Mouse (Mus musculus) 3T3-L1 (cell line): ENCODE results near the gene Cyp2s1.

Experiments used
- DNase-seq: peaks from one replicate; pipeline ENCODE4 v3.0.0-alpha.2; 2015; ENCODE audit warnings: low read depth, low spot score

The Cyp2s1 gene

DNA sequence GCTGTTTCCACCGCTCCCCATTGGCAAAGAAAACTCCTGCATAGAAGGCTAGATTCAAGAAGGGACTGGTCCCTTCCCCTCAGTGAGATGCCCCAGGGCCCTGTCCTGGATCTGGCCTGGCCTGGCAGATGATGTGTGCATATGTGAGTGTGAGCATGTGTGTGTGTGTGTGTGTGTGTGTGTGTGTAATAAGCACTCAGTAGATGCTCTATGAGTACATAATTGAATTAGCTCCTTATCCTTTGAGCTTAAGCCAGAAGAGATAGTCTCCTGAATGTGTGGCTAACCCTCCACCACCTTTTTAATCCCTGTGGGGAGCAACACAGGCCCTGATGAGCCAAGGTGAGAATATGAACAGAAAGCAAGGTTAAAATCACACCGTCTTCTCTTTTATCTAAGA is 5.0 kb downstream of the Cyp2s1 start:
- no peak for DNase-seq

DNA sequence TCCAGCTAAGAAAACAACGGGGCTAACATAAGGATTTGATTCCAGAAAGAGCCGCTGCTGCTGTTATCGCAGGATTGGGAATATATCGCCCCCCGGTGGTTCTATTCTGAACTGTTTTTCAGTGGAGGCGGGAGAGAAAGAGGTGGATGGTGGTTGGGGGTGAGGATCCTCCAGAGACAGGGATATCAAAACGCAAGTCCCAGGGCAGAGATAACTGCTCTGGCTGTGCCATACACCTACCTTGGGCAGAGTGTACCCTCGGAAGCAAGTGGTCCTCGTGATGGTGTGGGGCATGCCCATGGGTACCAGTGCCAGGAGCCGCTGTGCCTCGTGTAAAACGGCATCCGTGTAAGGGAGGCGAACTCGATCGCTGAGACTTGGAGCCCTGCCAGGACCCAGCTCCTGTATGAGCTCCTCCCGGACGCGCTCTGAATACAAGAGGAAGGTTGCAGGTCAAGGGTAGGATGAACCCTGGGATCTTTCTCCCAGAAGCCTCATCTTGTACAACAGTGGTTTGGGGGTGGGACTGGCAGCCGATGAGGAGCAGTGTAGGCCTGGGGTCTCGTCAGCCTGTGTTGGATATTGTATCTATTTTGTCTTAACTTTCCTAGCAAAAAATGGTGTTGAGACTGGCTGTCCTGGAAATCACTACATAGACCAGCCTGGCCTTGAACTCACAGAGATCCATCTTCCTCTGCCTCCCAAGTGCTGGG is 10.9 kb downstream of the Cyp2s1 start:
- peak; percentile 89 for DNase-seq

DNA sequence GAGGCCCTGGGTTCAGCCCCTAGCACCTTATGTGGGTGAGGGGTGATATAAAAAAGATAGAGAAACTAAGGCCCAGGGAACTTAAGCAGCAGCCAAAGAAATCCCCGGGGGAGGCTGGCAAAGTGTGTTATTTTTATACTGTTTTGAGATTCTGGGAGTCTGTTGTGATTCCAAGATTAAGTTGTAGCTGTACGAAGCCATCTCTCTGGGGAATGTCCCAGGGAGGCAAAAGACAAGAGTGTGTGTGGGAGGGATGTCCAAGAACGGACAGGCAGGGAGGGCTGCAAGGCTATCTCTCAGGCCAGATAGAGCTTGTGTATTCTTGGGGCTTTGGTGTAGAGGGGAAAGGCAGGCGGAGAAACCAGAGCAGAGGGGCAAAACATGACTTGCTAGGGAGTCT is 11.9 kb downstream of the Cyp2s1 start:
- peak; percentile 24 for DNase-seq

DNA sequence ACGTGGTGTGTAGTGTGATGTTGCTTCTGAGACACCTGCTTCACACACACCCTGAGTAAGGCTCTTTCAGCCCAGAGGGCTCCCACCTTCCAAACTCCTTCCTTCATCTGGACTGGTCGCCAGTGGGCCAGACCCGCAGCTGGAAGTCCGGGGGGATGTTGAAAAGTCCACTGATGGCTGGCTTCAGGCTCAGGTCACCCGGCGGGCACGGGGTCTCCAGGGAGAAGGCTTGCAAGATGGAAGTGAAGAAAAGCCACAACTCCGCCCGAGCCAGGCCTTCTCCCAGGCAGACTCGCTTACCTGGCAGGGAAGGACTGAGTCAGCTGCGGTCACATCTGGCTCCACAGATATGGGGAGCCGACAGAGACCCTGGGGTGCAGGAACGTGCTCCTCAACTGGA is 13.3 kb downstream of the Cyp2s1 start:
- no peak for DNase-seq

DNA sequence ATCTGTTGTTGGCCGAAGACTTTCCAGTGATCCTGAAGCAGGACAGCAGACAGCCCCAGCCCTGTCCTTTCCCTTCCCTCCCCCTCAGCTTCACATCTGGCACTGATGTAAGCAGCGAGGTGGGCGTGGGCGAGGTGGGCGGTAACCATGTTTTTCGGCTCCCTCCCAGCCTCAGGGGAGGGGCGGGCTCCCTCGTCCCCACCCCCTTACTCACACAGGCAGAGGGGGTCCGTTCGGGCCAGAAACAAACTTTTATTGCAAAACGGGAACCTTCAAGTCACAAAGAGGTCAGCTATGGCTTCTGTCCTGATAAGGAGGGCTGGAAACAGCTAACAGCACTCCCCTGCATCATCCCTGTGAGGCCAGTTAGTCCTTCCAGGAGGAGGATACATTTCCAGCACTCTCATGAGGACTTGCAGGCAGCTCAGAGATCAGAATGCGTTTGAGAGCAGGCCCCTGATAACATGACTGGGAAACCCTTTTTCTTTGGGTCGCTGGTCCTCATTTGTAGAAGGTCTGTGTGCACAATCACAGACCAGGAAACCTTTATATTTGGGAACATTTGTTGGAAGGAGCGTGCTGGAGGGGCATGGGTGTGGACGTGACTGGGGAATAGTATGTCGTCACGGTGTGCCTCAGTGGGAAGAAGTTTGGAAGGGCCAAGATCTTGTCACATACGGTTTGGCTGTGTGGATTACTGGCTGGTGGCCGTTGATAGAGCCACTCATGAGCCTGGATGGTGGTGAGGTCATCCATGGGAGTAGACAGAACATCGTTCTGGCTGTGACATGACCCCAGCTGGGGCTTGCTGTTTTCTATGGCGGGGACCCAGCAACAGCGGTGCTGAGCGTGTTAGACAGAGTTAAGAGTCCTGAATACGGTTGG is 14.2 kb downstream of the Cyp2s1 start:
- peak; percentile 83 for DNase-seq

DNA sequence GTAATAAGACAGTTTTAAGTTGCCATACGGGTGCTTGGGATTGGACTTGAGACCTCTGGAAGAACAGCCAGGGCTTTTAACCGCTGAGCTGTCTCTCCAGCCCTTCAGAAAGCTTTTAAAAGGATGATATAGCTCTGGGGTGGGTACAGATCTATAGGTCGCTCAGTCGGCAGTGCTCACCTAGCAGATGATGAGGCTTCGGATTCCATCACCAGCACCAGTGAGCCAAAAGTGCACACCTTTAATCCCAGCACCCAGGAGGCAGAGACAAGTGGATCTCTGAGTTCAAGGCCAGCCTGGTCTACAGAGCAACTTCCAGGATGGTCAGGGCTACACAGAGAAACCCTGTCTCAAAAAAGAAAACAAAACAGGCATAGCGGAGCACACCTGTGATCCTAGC is 15.7 kb downstream of the Cyp2s1 start:
- no peak for DNase-seq

DNA sequence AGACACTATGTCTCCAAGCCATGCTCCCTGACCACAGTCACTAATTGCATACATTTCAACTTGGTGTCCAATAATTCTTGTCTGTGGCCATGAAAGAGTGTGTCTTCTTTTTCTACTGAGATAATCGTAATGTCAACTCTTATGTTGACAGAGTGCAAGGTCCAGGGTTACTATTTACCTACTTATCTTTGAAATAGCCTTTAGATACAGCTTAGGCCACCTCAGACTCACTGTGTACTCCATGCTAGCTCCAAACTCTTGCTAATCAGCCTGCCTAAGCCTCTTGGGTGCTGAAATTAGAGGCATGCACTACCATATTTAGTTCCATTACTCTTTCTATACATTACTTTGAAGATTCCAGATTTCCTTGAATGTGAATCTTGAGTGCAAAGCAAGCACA is 17.3 kb downstream of the Cyp2s1 start:
- no peak for DNase-seq

DNA sequence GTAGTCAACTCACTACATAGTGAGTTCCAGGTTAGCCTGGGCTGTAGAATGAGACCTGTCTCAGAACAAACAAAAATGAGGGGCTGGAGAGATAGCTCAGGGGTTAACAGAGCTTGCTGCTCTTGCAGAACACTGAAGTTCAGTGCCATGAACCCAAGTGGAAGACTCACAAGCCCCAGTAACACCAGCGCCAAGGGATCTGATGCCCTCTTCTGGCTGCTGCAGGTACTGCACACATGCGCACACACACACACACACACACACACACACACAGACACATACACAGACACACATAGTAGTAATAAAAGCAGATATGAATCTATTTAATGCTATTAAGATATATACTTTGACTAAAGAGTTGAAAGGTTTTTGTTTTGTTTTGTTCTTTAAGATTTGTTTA is 18.2 kb downstream of the Cyp2s1 start:
- DNase-seq: no peak

DNA sequence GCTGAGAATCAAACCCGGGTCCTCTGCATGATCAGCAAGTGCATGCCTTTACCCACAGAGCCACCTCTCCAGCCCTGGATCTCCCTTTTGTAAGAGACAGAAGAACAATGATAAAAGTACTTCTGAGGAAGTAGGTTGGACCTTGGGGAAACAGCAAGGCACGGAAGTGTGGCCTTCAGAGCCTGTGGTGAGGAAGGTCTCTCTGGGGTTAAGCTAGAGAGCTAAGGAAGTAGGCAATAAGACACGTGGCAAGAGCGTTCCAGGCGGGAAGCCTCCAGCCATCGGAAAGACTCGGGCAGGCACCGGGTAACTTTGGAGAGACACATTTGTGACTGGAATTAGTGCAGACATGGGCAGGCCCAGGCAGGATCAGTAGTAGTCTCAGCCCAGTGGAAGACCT is 21.9 kb downstream of the Cyp2s1 start:
- DNase-seq: no peak

DNA sequence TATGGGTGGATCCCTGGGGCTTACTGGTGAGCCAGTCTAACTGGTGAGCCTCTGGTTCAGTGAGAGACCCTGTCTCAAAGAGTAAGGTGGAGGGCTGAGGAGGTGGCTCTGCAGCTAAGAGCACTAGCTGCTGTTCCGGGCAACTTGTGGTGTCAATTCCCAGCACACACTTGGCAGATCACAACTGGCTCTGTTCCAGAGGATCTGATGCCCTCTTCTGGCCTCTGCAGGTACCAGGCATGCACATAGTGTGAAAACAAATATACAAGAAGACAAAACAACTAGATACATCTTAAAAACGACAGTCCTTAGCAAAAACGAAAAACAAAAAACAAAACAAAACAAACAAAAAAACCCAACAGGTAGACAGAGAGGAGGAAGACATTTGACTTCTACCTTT is 23.0 kb downstream of the Cyp2s1 start:
- no peak for DNase-seq

DNA sequence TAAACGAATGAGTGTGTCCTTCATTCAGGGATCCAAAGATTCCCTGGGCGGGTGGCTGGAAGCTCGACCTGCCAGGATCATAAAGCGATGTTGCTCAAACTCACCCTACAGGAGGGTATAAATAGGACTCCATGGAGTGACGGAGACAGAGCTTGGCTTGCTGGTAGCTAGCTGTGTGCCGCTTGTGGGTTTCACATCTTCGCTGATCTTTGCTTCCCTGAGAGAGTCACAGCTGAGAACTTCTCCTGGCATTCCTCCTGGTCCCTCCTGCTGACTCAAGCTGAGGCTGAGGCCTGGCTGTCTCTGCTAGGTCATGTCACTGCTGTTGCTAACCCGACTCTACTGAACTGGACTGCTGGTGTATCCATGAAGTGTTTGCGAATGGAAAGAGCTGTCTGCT is 23.7 kb downstream of the Cyp2s1 start:
- DNase-seq: peak; percentile 28

DNA sequence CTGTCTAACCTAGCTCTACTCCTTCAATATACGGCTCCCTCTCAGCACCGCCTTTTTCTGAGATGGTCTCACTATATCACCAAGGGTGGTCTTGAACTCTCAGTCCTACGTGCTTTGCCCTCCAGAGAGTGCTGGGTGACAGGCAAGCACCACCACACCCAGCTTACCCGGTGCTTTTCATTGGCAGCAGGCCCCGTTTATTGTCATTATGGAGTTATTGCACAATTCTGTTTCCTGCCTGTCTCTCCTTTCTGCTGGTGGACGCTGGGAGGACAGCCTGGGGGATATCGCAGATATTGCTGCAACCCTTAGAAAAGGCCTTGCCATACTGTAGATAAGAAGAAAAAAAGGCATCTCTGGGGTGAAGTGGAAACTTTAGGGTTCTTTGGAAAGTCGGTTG is 26.1 kb downstream of the Cyp2s1 start:
- DNase-seq: peak; percentile 60

DNA sequence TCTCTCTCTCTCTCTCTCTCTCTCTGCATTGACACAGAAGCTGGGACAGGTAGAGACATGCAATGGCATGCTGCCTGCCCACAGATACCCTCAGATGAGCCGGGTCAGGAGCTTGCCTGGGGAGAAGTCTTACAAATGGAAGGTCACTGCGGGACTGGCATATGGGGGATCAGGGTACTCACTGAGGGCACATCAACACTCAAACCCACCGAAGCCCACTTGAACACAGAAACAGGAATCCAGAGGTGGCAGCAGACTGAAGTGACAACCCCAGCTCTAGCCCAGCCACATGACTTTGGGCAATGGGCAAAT is 27.6 kb downstream of the Cyp2s1 start:
- DNase-seq: no peak

DNA sequence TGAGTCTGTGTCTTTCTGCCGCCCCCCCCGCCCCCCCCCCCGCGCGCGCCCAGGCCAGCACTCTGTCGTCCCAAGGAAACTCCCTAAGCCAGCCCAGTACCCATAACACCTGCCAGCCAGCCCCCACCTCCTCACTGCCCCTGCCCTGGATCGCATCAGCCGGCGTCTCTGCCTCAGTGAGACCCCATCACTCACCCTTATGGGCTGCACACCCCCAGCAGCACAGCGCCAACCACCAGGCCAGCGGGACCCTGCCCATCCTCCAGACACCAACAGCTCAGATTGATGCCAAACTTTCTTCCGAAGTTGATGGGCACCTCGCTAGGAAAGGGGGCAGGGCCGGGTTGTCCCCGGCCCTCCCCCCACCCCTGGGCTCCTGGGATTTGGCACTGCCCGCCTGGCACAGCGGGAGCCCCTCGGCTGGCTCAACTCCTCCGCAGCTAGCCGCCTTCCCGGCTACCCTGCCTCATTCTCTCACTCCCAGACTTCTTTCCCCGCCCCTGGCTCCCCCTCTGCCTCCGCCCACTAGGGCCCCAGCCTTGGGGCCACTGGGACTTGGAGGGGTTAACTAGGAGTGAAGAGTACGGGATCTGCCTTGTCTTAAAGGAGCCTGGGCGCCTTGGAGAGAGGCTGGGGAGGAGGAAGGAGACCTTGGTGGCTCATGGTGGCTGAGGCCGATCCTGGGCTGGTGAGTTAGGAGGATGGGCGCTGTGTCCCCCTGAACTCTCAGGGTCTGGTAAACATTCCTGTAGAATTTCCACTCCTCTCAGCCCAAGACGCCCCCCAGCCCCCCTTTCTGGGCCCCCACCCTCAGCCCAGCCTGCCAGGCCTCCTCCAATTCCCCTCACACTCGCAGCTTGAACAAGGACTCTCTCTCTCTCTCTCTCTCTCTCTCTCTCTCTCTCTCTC is 28.2 kb downstream of the Cyp2s1 start, which contains the start of gene Axl:
Gene Axl (minus strand): TSS at position 486 of the 909 bp plus-strand sequence.
- peak; percentile 77 for DNase-seq

DNA sequence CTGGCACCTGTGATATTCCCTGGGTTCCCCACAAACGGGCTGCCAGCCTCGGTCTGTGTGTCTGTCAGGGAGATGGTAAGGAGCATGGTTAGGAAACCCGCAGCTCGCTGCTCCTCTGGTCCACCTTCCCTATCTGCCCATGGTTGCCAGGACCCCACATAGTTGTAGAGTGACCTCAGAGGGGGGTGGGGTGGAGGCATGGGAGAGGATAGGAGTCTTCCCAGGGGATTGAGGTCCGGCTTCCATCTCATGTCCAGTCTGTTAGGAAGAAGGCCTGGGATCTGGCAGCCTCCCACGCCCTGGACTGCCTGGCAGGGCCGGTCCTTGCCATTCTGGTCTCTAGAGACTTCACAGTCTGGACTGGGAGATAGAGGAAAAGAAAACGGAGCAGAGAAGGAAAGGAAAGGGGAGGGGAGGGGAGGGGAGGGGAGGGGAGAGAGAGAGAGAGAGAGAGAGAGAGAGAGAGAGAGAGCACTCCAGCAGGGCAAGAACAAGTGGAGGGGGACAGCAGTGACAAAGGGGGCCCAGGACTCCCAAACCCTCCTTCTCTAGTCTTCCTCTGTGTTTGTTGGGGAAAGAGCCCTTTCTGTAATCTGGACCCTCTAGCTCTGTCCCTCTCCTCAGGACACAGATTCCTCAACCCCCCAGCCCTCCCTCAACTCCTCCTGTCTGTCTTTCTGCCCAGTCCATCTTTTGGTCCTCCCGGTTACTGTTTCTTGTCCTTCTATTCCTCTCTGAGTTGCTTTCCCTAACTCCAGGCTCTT is 29.1 kb downstream of the Cyp2s1 start:
- peak; percentile 51 for DNase-seq

DNA sequence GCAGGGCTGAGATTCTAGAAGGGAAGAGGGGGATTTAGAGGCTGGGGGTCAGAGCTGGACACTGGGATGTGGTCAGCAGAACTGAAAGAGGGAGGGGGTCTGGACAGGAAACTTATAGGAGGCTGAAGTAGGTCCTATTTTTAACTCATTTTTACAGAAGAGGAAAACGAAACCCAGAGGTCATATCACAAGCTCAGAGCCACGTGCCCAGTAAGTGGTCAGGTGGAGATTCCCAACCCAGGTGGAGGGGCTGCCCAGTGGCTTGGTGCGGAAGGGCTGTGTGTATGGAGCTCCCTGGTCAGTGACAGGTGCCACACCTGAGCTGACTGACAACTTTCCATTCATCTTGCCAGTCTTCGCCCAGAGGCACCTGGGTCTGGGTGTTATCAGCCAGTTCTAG is 29.7 kb downstream of the Cyp2s1 start:
- DNase-seq: no peak

DNA sequence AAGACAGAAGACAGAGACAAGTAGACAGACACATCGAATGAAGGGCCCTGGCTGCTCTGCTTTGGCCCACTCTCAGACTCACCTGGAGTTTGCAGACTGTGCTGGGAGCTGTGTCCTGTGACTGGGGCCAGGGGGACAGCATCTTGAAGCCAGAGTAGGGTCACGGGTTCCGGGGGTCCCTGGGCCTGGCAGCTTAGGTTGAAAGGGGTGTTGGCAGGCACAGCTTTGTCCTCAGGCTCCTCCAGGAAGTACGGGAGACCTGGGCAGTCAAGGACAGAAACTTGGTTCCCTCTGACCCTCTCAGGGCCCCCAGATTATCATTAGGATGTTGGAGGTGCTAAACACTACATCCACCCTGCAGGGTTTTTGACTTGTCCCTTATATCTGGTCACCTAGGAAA is 31.0 kb downstream of the Cyp2s1 start:
- no peak for DNase-seq

DNA sequence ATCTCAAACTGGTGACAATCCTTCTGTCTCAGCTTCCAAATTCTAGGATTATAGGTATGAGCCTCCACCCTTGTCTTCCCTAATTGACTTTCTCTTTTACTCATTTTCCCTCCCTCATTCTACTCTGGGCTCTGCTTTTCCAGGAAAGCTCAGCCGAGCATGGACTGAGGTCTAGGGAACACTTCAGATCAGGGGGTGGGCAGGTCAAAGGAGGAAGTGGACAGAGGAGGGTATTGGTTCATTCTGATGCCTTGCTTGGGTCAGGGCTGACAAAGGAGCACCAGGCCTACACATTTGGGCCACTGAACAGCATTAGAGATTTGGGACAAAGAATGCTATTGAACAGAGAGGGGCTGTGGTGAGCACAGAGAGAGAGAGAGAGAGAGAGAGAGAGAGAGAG is 31.9 kb downstream of the Cyp2s1 start:
- DNase-seq: no peak

DNA sequence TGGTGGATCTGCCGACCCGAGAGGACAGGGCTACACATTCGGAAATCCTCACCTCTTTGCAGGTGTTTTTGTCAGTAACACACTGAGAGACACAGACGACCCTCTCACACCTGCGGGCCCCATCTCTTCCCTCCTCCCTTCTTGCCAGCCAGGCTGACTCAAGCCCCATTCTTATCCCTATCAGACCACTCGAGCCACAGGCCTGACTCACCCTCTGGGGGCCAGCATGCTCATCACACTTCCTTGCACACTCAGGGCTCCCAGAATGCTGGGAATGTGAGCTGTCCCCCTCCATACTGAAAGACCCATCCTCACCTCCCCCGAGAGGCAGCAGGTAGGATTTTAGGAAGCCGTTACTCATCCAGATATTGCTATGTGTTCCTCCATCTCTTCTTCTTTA is 33.0 kb downstream of the Cyp2s1 start:
- peak; percentile 60 for DNase-seq

DNA sequence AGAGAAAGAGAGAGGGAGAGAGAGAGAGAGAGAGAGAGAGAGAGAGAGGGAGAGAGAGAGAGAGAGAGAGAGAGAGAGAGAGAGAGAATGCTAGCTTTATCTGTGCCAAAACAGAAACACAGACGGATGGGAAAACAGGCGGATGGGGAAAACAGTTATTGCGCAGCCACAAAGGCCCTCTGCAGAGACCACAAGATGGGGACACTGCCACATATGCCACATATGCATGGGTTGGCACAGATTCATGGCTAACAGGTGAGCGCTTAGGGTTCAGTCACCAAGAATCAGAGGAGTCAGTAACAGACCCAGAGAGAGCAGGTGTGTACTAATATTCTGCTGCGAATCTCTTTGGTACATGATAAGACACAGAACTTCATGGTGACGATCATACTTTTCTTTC is 34.0 kb downstream of the Cyp2s1 start:
- peak; percentile 51 for DNase-seq

DNA sequence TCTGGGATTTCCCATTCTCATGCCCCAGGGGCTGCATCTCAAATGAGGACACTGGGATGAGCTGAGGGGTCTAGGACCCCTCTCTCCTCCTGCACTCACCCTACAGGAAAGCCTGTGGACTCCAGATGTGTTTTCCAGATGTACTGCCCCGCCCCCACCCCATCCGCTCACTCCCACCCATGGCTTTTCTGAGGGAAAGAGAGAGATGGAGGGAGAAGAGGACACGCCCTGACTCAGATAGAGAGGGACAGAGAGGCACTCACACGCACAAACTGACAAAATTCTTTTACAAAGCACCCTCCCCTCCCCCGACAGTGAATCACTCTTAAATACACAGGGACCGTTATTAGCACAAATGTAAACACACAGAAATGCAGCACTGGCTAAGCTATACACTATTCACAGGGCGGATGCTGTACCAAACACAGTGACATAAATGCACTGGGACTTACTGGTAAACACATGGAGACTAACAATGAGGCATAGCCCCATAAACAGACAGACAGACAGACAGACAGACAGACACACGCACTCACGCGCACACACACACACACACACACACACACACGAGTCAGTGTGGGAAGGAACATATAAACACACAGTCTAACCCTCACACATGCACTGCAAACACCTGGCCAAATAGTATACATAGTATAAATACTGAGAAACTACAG is 34.6 kb downstream of the Cyp2s1 start:
- DNase-seq: peak; percentile 88
